Mouse (Mus musculus) kidney, adult 18-20 months (tissue): ENCODE measurements around the gene Slc35b2.
A peak's percentile ranks its signal among the peaks of the same experiment; 100 is the strongest.

Experiments used
- DNase-seq: peaks from one replicate; pipeline ENCODE4 v3.0.0; 2021

Gene Slc35b2

DNA sequence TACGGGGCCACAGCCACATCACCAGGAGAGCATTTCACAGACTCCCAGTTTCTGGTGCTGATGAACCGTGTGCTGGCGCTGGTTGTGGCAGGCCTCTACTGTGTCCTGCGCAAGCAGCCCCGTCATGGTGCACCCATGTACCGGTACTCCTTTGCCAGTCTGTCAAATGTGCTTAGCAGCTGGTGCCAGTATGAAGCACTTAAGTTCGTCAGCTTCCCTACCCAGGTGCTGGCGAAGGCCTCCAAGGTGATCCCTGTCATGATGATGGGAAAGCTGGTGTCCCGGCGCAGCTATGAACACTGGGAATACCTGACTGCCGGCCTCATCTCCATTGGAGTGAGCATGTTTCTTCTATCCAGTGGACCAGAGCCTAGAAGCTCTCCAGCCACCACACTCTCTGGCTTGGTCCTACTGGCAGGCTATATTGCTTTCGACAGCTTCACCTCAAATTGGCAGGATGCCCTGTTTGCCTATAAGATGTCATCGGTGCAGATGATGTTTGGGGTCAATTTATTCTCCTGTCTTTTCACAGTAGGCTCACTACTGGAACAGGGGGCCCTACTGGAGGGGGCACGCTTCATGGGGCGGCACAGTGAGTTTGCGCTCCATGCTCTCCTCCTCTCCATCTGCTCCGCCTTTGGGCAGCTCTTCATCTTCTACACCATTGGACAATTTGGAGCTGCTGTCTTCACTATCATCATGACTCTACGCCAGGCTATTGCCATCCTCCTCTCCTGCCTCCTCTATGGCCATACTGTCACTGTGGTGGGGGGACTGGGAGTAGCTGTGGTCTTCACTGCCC is 2.9 kb downstream of the Slc35b2 start:
- DNase-seq = no peak

DNA sequence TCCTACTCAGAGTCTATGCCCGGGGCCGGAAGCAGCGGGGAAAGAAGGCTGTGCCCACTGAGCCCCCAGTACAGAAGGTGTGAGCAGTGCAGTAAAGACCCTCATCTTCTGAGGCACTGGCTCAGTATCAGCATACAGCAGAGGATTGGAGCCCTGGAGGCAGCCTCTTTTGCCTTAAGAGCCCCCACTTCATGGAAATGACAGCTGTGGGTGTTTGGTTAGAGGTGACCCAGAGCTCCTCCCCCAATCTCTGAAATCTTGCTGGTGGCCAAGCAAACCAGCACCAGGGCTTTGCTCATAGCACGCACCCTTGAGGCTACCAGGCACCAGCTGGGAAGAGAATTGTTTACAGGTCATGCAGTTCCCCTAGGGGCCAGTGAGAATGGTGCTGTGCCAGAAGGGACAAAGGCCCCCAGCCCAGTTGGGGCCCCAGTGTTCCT is 3.5 kb downstream of the Slc35b2 start:
- no peak for DNase-seq

DNA sequence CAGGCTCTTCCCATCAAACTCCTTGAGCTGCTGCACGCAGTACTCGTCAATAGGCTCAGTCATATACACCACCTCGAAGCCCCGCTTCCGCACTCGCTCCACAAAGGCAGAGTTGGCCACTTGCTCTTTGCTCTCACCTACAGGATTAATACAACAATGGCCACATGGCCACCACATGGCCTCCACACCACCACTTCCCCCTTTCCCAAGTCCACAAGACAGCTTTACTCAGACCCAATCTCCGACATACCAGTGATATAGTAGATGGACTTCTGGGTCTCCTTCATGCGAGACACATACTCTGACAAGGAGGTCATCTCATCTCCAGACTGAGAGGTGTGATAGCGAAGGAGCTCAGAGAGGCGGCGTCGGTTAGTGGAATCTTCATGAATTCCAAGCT is 5.3 kb downstream of the Slc35b2 start:
- no peak for DNase-seq

DNA sequence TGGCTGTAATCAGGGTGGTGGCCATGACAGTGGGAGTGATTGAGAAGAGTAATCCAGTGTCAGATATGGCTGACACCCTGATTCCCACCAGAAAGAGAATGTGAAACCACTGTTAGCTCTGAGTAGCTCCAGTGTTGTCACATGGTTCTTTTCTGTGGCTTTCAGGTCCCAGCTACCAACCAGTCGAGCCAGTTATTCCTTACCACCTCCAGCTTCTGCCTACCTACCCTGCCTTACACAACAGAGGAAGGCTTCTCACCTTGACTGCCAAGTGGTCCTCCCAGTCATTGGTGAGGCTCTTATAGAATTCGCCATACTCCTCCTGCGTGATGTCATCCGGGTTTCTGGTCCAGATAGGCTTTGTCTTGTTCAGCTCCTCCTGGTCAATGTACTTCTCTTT is 6.3 kb downstream of the Slc35b2 start:
- DNase-seq = no peak

DNA sequence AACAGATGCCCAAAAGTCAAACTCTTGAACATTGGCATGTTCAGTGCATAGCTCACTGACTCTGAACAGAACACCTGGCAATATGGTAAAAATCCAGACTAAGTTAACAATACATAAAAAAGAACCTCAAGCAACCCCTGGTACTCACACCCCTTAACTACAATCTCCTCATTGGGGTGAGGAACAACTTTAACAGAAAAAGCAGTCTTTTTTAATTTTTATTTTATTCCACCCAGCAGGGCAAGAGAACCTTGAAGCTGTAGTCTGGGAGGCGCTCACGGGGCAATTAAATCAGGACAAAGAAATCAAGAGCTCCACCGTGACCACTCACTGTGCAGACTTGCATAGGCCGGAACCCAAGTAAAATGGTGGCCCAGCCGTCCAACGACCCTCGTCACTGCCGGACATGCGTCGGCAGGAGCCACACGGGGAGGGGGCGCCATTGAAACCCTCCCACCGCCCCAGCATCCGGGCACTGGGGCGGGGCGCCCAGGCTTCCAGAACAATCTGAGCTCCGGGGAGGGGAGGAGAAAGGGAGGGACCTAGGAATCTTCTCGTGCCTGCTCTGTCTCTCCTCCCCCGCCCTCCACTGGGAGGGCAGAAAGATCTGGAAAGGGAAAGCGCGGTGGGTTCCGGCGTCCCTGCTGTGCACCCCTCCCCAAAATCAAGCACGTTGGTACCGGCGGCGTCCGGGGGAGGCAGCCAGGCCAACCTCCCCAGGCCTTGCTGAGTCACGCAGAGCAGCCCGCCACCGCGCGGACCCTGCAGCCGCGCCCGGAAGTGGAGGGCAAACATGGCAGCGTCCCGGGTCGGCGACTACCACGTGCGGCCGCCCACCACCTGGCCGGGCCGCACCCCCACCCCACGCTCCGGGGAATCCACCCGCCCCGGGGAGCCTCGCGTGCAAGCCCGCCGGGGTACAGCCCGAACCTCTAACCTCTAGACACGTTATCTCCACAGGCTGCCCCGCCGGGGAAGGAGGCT is 8.7 kb downstream of the Slc35b2 start:
- DNase-seq = peak; percentile 82

DNA sequence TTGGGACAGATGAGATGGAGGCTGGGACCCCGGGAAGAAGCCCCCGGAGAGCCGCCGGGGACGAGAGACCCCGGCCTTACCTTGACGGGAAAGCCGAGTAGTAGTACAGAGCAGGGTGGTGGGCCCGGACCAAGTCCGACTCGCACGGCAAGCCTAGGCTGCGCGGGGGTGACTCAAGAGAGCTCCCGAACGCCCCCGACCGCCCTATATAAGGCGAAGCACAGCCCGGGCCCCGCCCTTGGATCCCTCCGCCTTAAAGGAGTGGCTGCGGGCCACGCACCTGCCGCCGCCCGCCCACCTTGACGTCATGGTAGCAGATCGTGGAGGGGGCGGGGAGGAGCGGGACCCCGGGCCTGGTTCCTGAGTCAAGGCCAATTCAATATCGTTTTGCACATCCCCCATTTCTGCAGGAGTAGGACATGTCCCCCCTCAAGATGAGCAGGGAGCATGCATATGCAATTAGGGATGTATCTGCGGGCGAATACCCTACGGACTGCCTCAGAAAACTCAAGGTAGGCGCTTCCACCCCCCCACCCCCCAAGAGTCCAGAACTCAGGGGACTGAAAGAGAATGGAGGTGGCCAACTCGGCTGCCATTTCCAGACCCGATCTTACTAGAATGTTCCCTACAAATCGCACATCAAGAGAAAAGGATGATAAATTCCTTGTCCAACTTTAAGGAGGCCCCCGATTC is 9.6 kb downstream of the Slc35b2 start, which contains the start of gene Hsp90ab1:
TSS of gene Hsp90ab1 (minus strand) at position 185 of the 693 bp plus-strand sequence.
- DNase-seq = peak; percentile 99

DNA sequence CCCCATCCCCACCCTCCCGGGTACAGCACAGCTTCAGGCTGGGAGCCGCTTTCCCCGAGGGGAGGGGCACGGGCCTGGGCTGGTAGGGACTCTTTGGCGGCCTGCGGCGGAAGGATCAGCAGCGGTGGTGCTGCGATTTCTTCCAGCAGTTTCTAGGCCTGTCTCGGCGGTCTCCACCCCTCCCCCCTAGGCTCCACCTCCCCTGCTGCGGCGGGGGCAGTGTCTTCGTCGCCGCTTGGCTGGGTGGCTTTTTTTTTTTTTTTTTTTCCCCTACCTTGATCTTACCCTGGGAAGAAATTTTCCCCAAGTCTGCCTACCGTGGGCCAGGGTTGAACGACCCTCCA is 10.1 kb downstream of the Slc35b2 start:
- DNase-seq = peak; percentile 99

DNA sequence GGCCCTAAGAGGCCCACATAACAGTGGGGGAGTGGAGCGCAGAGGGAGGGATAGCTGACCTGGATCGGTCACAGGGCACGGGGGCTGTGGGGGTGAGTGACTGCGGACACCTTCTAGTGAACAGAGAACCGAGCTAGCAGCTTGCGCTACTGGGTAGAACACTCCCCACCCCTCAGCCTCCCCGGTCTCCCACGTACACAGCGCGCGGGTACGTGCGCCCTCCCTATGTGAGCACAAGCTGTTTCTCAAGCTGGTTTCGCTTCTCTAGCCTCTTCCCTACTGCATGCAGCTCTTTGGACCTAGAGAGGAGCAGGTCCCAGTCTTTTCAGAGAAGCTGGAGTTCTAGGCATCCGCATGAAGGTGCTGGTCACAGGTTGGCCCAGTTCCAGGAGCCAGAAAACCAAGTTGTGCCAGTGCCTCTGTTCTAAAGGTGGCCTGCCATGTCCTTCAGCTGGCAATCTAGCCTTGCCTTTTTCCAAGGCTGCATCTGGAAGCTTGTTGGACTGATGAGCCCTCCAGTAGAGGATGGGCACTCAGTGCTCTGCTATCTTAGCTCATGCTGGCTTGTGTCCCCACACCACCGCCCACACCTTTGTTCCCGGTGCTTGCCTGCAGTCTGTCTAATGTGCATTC is 10.6 kb downstream of the Slc35b2 start:
- DNase-seq = peak; percentile 84

DNA sequence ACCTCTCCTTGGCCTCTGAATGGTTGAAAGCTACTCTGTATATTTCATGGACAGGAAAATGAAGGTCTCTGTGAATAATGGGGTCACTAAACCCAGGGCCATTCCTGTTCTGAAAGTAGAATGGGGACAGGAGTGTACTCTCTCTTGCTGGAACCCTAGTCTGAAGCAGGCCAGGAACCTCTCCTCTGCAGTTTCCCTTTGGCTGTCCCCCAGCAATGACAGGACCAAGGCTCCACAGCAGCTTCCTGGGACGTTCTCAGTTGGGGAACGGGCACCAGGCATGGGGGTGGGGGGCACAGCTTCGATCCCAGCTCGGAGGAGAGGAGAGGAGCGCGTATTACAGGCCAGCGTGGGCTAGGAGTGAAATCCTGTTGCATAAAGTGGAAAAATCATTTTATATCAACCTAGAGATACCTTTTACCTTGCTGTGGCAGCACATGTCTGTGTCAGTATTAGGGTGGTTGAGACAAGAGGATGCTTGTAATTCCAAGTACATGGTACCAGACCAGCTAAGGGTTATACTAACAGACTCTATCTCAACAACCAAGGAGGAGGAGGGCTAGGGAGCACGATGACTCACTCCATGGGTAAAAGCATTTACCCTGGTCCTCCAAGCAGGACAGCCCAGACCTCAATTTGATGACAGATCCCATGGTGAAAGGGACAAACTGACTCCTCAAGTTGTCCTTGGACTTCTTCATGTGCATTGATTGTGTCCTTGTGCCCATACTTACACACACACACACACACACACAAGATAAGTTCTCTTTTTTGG is 11.6 kb downstream of the Slc35b2 start:
- no peak for DNase-seq

DNA sequence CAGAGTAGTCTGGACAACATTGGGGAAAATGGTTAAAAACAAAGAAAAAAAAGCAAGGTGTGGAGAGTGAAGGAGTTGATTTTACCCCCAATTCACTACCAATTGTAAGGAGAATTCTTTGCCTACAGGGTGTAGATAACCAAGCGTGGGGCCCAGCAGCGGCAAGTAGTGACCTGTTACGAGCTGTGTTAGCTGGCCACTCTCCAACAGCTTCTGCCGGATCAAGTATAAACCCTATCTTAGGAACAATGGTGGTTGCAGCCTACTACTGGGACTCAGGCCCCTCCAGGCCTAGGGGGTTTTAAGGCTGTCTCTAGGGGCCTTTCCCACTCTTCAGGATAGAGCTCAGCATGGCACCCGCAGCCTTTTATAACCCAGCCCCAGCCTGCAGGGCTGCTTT is 14.6 kb downstream of the Slc35b2 start:
- no peak for DNase-seq

DNA sequence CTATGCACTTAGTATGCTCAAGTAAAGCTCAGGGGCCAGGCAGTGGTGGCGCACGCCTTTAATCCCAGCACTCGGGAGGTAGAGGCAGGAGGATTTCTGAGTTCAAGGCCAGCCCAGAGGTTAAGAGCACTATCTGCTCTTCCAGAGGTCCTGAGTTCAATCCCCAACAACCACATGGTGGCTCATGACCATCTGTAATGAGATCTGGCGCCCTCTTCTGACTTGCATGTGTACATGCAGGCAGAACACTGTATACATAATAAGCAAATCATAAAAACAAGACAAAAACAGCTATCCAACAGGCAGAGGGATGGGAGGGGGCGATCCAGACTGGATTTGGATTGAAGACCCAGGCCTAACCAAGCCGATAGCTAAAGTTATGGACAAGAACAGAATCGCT is 15.2 kb downstream of the Slc35b2 start:
- no peak for DNase-seq

DNA sequence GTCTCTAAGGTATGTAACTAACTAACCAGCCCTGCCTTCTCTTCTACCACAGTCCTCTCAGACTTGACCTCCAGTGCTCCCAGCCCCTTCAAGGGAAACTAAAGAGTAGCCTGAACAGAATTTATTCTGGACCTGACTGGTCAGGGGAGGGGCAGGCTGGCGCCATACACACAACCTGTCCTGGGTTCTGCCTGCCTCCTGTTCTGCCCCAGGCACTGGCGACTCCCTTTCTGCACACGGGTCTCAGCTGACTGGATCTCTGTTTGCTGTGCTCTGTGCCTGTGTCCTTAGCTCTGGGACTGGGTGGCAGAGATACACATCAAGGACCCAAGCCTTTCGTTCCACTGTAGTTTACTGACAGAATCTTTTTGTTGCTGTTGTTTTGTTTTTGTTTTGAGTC is 15.9 kb downstream of the Slc35b2 start:
- DNase-seq = no peak

DNA sequence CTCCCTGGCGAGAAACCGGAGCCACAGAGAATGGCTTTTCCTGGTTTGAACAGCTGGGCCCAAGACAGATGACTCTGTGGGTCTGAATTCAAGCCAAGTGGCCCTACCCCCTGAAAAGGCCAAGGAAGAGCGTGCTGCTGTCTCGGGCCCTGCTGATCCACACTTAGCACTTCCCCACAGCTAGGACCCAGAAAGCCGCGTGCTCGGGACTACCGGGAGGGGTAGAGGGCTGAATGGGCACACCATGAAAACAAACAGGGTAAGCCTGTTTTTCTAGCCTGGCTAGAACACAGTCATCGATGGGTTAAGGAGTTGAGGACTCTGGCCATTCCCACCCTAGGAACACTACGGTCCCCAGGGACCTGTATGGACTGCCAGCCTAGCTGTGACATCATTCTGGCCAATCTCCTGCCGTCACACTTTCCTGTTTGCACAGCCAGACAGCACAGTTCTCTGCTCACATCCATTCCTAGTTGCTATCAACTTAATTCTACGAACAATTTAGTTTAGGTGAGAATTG is 17.3 kb downstream of the Slc35b2 start:
- no peak for DNase-seq

DNA sequence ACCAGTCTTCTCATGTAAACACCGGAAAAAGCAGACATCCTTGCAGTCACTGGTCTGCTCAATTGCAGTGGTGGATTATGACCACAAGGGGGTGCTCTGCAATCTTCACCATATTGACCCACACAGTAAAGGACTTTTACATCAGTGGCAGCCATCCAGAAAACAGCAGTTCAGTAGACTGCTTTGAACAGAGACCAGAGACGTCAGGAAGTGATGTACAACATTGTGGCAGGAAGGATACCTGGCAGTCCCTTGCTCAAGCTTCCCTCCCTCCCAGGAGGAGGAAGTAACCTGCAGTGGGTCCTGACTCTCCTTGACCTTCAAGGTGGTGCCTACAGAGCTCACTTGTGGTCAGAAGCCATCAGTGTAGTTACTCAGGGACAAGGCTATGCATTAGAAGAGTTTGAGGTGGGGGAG is 17.9 kb downstream of the Slc35b2 start:
- DNase-seq = peak; percentile 74

DNA sequence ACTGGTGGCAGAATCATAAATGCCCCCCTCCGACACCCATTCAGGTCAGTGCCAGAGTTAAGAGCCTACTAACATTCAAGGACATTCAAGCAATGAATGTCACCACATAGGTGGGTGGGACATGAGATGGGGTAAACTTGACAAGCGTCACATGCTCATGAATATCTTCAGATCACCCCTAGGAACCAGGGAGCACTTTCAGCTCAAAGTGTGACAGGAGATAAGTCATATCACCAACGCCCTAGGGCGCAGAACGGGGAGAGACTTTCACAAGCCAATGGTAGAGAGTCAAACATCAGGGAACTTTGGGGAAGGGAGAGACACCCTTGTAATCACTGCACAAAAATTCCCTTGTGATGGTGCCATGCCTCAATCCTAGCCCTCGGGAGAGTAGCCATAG is 18.5 kb downstream of the Slc35b2 start:
- DNase-seq = no peak

DNA sequence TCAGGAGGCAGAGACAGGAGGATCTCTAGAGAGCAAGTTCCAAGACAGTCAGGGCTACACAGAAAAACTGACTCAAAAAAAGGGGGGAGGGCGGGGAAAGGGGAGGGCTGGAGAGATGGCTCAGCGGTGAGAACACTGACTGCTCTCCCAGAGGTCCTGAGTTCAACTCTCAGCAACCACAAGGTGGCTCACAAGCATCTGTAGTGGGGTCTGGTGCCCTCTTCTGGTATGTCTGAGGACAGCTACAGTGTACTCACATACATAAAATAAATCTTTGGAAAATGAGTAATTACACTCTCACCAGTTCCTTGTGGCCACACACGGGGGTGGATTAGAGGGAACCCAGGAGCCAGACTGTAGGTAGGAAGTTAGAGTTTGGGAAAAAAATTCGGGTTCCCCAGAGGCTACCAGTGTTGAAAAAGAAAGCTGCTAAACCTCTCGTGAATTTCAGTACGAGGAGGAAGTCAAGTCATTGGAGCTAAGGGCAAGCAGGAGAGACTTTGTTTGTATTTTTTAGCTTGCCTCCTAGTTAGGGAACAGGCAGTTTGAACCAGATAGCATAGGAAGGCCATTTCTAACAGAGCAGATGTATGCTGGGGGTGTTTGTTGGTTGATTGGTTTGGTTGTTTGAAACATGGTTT is 19.2 kb downstream of the Slc35b2 start:
- DNase-seq = no peak

DNA sequence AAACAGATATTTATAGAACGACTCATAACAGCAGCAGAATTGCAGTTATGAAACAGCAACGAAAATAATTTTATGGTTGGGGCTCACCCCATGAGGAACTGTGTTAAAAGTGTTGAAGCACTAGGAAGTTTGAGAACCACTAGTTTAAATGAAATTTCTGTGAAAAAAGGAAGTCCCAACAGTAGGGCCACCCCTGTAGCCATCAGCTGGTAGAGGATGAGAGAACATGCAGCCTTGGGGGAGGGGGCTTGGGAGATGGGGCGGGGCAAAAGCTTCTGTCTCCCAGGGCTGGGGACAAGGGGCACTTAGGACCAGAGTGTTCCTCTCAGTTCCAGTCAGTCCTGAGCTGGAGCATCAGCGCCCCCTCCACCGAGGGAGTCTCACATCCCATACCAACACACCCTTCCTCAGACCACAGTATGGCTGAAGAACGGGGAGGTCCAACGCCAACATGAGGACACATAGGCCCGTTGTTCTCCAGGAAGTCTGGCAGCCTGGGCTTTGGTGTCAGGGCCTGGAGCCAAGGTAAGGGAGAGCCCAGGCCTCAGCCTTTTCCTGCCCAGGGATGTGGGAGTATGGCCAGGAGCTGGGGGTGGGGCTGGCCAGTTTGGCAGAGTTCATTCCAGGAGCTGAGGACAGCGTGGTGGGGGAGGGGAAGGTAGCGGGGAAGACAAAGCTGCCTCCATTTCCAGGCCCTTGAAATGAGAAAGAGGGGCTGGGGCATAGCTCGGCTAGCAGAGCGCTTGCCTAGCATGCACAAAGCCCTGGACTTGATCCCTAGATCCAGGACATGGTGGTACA is 20.6 kb downstream of the Slc35b2 start:
- DNase-seq = peak; percentile 85

DNA sequence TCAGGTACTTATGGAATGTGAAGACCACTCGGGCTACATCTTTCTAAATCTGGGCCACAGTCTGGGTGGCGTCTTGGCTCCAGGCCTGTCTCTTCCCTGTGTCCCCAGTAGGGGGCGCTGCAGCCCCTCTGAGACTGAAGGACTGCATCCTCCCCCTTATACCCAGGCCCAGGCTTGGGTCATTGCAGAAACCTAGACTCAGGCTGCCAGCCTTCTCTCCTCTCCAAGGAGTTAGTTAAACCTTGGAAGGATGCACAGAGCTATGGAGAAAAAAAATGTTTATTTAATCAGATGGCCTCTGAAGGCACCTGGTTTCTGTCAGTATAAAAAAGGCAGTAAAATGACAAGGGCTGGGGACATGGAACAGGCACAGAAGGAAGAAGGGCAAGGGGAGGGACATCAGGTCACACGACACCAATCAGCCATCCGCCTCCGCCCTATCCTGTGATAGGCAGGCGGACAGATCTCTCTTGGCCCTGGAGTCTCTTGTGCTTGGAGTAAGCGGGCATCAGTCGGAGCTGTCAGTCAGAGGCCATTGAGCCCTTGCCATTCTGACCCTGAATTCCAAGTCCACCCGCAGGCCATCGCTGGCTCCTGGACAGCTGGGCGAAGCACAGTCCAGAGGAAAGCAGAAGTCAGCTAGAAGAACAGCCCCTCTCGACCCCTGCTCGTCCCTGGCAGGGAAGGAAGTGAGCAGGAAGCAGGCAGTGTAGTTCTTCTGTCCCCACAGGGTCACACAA is 21.4 kb downstream of the Slc35b2 start:
- DNase-seq = peak; percentile 79

DNA sequence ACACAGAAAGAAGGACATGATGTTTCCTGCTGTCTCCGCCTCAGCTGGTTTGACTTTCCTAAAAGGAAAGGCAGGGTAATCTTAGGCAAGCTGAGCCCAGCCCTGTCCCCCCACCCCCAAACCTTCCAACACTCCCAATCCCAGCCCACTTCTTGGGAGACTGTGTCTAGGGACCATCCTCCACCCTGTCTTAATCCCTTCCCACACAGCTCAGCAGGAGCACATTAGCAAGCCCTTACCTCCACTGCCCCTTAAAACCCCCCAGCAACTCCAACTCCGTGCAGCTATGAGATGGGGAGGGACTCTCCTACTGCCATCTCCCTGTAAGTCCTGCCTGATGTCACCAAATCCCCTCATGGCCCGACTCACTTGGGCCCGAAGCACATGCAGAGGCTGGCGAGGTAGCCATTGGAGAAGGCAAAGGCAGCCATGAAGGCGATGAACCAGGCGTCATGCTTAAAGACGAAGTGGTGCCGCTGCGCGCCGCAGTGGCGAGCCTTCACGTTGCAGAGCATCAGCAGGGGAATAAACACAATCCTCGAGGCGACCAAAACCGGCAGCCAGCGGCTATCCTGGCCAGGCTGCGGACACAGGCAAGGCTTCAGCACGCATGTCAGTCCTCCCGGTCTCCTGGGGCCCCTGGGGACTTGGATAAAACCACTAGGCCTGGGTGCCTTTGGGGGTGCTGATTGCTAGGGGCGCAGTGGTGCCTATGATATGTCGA is 22.2 kb downstream of the Slc35b2 start:
- no peak for DNase-seq
